Mouse (Mus musculus) liver, adult 2 months (tissue): ENCODE data around the gene Maob.

Experiments used
- CTCF ChIP-seq: fragments of 200-500 bp; IDR thresholded peaks from 2 replicates; pipeline ENCODE4 v1.5.1; 2011; ENCODE audit warnings: low read depth, low read length, control low read depth
- POLR2A ChIP-seq: fragments of 200-500 bp; IDR thresholded peaks from 2 replicates; pipeline ENCODE4 v1.6.1; 2011; ENCODE audit warnings: low read length, control low read depth; ENCODE audit not compliant: insufficient read depth; ENCODE audit errors: extremely low read depth

- TF ChIP-seq CTCF (no peak), POLR2A (no peak)
These were observed 5.1 kb downstream of the Maob start for GRCm38 (mm10) chrX:16812080-16812479.
